Mouse (Mus musculus) intestine, embryonic 16.5 days (tissue): Measurements from ENCODE around the gene Zfp296. TPM values are rescaled to one million over a fixed set of nuclear protein-coding genes. Genes with fewer than 3 reads are reported as not detected.

Experiments used
- ATAC-seq: fragments of 200-750 bp; cut with Nextera tagmentation; 2 replicates; pipeline ENCODE4 v1.8.0; 2017; ENCODE audit warnings: moderate TSS enrichment, moderate library complexity
- H3K27ac ChIP-seq: fragments of 300-500 bp; sonication (generic); 2 replicates; pipeline ENCODE4 v1.5.1; 2014; ENCODE audit warnings: mild to moderate bottlenecking, low read length
- H3K27me3 ChIP-seq: fragments of 300-500 bp; sonication (generic); replicated peaks from 2 replicates; pipeline ENCODE4 v1.6.1; 2014; ENCODE audit warnings: low read length, control low read depth, mixed read lengths; ENCODE audit not compliant: control insufficient read depth, insufficient read depth
- H3K36me3 ChIP-seq: fragments of 300-500 bp; sonication (generic); 2 replicates; pipeline ENCODE4 v1.6.1; 2014; ENCODE audit warnings: low read length, control low read depth; ENCODE audit not compliant: control insufficient read depth, insufficient read depth
- H3K4me1 ChIP-seq: fragments of 300-500 bp; sonication (generic); 2 replicates; pipeline ENCODE4 v1.6.1; 2014; ENCODE audit warnings: low read length, control low read depth, mixed read lengths; ENCODE audit not compliant: control insufficient read depth, insufficient read depth
- H3K4me2 ChIP-seq: fragments of 300-500 bp; sonication (generic); 2 replicates; pipeline ENCODE4 v1.6.1; 2014; ENCODE audit warnings: low read depth, low read length, control low read depth
- H3K4me3 ChIP-seq: fragments of 300-500 bp; sonication (generic); 2 replicates; pipeline ENCODE4 v1.5.1; 2014; ENCODE audit warnings: mild to moderate bottlenecking, low read length
- H3K9ac ChIP-seq: fragments of 300-500 bp; sonication (generic); 2 replicates; pipeline ENCODE4 v1.6.1; 2014; ENCODE audit warnings: low read depth, low read length
- H3K9me3 ChIP-seq: fragments of 300-500 bp; sonication (generic); 2 replicates; pipeline ENCODE4 v1.6.1; 2016; ENCODE audit warnings: low read length, control low read depth; ENCODE audit not compliant: control insufficient read depth
- WGBS: fragments of 180-500 bp; shearing (Covaris S2); extraction: QIAGEN DNeasy Blood & Tissue Kit; methylation state at CpG from one replicate; pipeline ENCODE4 v1.1.7; 2014; 5-methylcytosine and 5-hydroxymethylcytosine counted together
- polyA plus RNA-seq: library from polyadenylated mRNA; unstranded; fragments of >200 nt; fragmentation: Nextera tagmentation; extraction: Ambion mirVana; gene quantifications from 2 replicates; pipeline ENCODE4 v1.2.1, GENCODE M21; 2015

The Zfp296 gene
- polyA plus RNA-seq, 1 experiment from 2014 or later = 0.64 TPM

GRCm38 (mm10) chr7:19572926-19573775 lies 3.9 kb upstream of the Zfp296 start:
- H3K27ac ChIP-seq = peak overlapping the region; percentile 94
- peak overlapping the region; percentile 70 for H3K4me2 ChIP-seq
- H3K9ac ChIP-seq = peak overlapping the region; percentile 84
- peaks cover 30% of the 10 kb centered on the region for H3K4me1 ChIP-seq
- no peaks in the 10 kb centered on the region for H3K9me3 ChIP-seq
- H3K4me3 ChIP-seq = peak overlapping the region; percentile 70
- ATAC-seq = peak; percentile 89
- 1% methylated on average over 53 of the region's 53 CpGs for WGBS
- peaks cover 13% of the 10 kb centered on the region for H3K27me3 ChIP-seq
- H3K36me3 ChIP-seq = no peaks in the 10 kb centered on the region

GRCm38 (mm10) chr7:19573776-19574140 lies 3.3 kb upstream of the Zfp296 start:
- Histone ChIP-seq H3K4me2 (peak overlapping the region; percentile 70), H3K9ac (peak overlapping the region; percentile 84), H3K27me3 (peaks cover 13% of the 10 kb centered on the region), H3K4me1 (peaks cover 31% of the 10 kb centered on the region), H3K9me3 (no peaks in the 10 kb centered on the region), H3K4me3 (peak overlapping the region; percentile 70), H3K27ac (peak overlapping the region; percentile 94), H3K36me3 (no peaks in the 10 kb centered on the region)
- 15% methylated on average over 16 of the region's 16 CpGs for WGBS
- ATAC-seq = peak; percentile 10; the same call in 1 of the 2 replicates

GRCm38 (mm10) chr7:19575559-19575958 lies 1.5 kb upstream of the Zfp296 start:
- Histone ChIP-seq H3K36me3 (no peaks in the 10 kb centered on the region), H3K27me3 (peaks cover 13% of the 10 kb centered on the region), H3K27ac (no peak overlapping the region), H3K4me3 (no peak overlapping the region), H3K4me2 (no peak overlapping the region), H3K4me1 (peaks cover 31% of the 10 kb centered on the region), H3K9me3 (no peaks in the 10 kb centered on the region), H3K9ac (no peak overlapping the region)
- no peak for ATAC-seq
- 58% methylated on average over 3 of the region's 3 CpGs for WGBS

GRCm38 (mm10) chr7:19577877-19578414 lies 859 bp downstream of the Zfp296 start:
- no peak overlapping the region for H3K27ac ChIP-seq
- peak overlapping the region; percentile 97 for H3K4me2 ChIP-seq
- ATAC-seq = no peak

GRCm38 (mm10) chr7:19578436-19578835 lies 1.3 kb downstream of the Zfp296 start:
- Histone ChIP-seq H3K4me2 (peak overlapping the region; percentile 97; the same call in 1 of the 2 replicates), H3K27ac (no peak overlapping the region), H3K4me3 (no peak overlapping the region; the same call in 1 of the 2 replicates), H3K9me3 (no peaks in the 10 kb centered on the region), H3K36me3 (peaks cover 9% of the 10 kb centered on the region), H3K27me3 (peaks cover 13% of the 10 kb centered on the region), H3K4me1 (peaks cover 20% of the 10 kb centered on the region), H3K9ac (0 out of 2 replicates have a peak overlapping the region, but pooled peaks have one; percentile 64)
- no peak for ATAC-seq
- WGBS = 66% methylated on average over 4 of the region's 4 CpGs

More at GRCm38 (mm10) chr7:19577877-19578414, 859 bp downstream of the Zfp296 start:
- Histone ChIP-seq H3K9me3 (no peaks in the 10 kb centered on the region), H3K4me1 (peaks cover 20% of the 10 kb centered on the region), H3K36me3 (peaks cover 7% of the 10 kb centered on the region), H3K9ac (peak overlapping the region; percentile 64), H3K27me3 (peaks cover 13% of the 10 kb centered on the region), H3K4me3 (peak overlapping the region; percentile 51)
- WGBS = 15% methylated on average over 10 of the region's 10 CpGs

- Histone ChIP-seq H3K4me1 (peaks cover 20% of the 10 kb centered on the region), H3K4me2 (no peak overlapping the region), H3K9ac (no peak overlapping the region), H3K9me3 (no peaks in the 10 kb centered on the region), H3K36me3 (peaks cover 20% of the 10 kb centered on the region), H3K27me3 (peaks cover 13% of the 10 kb centered on the region), H3K4me3 (no peak overlapping the region), H3K27ac (no peak overlapping the region)
- no peak for ATAC-seq
- WGBS = 87% methylated on average over 10 of the region's 10 CpGs
Observed at GRCm38 (mm10) chr7:19579751-19580150, 2.7 kb downstream of the Zfp296 start.

GRCm38 (mm10) chr7:19580634-19581033 lies 3.5 kb downstream of the Zfp296 start:
- 81% methylated on average over 8 of the region's 8 CpGs for WGBS
- no peak overlapping the region for H3K27ac ChIP-seq
- H3K4me1 ChIP-seq = peaks cover 18% of the 10 kb centered on the region
- H3K36me3 ChIP-seq = peaks cover 27% of the 10 kb centered on the region
- ATAC-seq = no peak
- no peak overlapping the region for H3K4me3 ChIP-seq
- no peaks in the 10 kb centered on the region for H3K9me3 ChIP-seq
- H3K4me2 ChIP-seq = no peak overlapping the region
- H3K9ac ChIP-seq = no peak overlapping the region
- peaks cover 13% of the 10 kb centered on the region for H3K27me3 ChIP-seq

GRCm38 (mm10) chr7:19586269-19586668 lies 9.2 kb downstream of the Zfp296 start:
- WGBS = 80% methylated on average over 46 of the region's 46 CpGs
- H3K4me1 ChIP-seq = no peaks in the 10 kb centered on the region
- no peaks in the 10 kb centered on the region for H3K27me3 ChIP-seq
- H3K4me2 ChIP-seq = no peak overlapping the region
- peaks cover 65% of the 10 kb centered on the region for H3K36me3 ChIP-seq
- no peak for ATAC-seq
- H3K9ac ChIP-seq = no peak overlapping the region
- no peak overlapping the region for H3K27ac ChIP-seq
- H3K4me3 ChIP-seq = no peak overlapping the region
- no peaks in the 10 kb centered on the region for H3K9me3 ChIP-seq

GRCm38 (mm10) chr7:19589207-19589606 lies 12.1 kb downstream of the Zfp296 start:
- Histone ChIP-seq H3K9me3 (no peaks in the 10 kb centered on the region), H3K4me1 (no peaks in the 10 kb centered on the region), H3K36me3 (peaks cover 60% of the 10 kb centered on the region), H3K27ac (no peak overlapping the region), H3K9ac (no peak overlapping the region), H3K4me3 (no peak overlapping the region), H3K27me3 (no peaks in the 10 kb centered on the region), H3K4me2 (no peak overlapping the region)
- WGBS = 53% methylated on average over 3 of the region's 3 CpGs
- 0 out of 2 replicates have a peak, but pooled peaks have one; percentile 8 for ATAC-seq
